Mouse (Mus musculus): ENCODE results near the gene Rnh1. TPM values are rescaled to one million over a fixed set of nuclear protein-coding genes. Genes with fewer than 3 reads are reported as not detected.

The Rnh1 gene
- polyA plus RNA-seq, 2 experiments: 92.3 to 216 TPM

GRCm38 (mm10) chr7:141213133-141213532, 40.5 kb upstream of the Rnh1 start:
- Histone ChIP-seq H3K9me3 (ENCODE audit: control insufficient read depth, low read length) (no peaks in the 10 kb centered on the region), H3K4me3 (replicated peaks; ENCODE audit: low read length) (no peak overlapping the region), H3K4me1 (ENCODE audit: control insufficient read depth, insufficient read depth, low read length) (peaks cover 5% of the 10 kb centered on the region; the same call in 1 of the 2 replicates), H3K36me3 (ENCODE audit: control insufficient read depth, insufficient read depth, low read length) (peaks cover 10% of the 10 kb centered on the region), H3K27me3 (ENCODE audit: control insufficient read depth, insufficient read depth, low read length) (no peaks in the 10 kb centered on the region), H3K9ac (ENCODE audit: low read depth, low read length, severe bottlenecking) (no peak overlapping the region), H3K4me2 (replicated peaks; ENCODE audit: low read depth, low read length, severe bottlenecking) (no peak overlapping the region), H3K27ac (replicated peaks; ENCODE audit: low read depth, low read length) (no peak overlapping the region)
- 76% methylated on average over 3 of the region's 3 CpGs for WGBS
- DNase-seq (ENCODE audit: low spot score): no peak
- TF ChIP-seq POLR2A (IDR thresholded peaks at IDR 0.05; ENCODE audit: borderline replicate concordance, extremely low read depth, insufficient read depth, insufficient read length): no peak
- ATAC-seq (ENCODE audit: low FRiP score, low read depth): no peak

GRCm38 (mm10) chr7:141210606-141211131, 38.0 kb upstream of the Rnh1 start:
- Histone ChIP-seq H3K9me3 (ENCODE audit: control insufficient read depth, low read length) (no peaks in the 10 kb centered on the region), H3K27ac (replicated peaks; ENCODE audit: low read depth, low read length) (no peak overlapping the region), H3K4me2 (replicated peaks; ENCODE audit: low read depth, low read length, severe bottlenecking) (no peak overlapping the region), H3K36me3 (ENCODE audit: control insufficient read depth, insufficient read depth, low read length) (no peaks in the 10 kb centered on the region), H3K27me3 (ENCODE audit: control insufficient read depth, insufficient read depth, low read length) (no peaks in the 10 kb centered on the region), H3K4me3 (replicated peaks; ENCODE audit: low read length) (no peak overlapping the region), H3K9ac (ENCODE audit: low read depth, low read length, severe bottlenecking) (no peak overlapping the region), H3K4me1 (ENCODE audit: control insufficient read depth, insufficient read depth, low read length) (no peaks in the 10 kb centered on the region)
- DNase-seq (ENCODE audit: low spot score) (no peak), ATAC-seq (ENCODE audit: low FRiP score, low read depth) (no peak)
- WGBS: 84% methylated on average over 14 of the region's 14 CpGs
- no peak for TF ChIP-seq POLR2A (IDR thresholded peaks at IDR 0.05; ENCODE audit: borderline replicate concordance, extremely low read depth, insufficient read depth, insufficient read length)

- H3K27me3 ChIP-seq (ENCODE audit: control insufficient read depth, insufficient read depth, low read length): no peaks in the 10 kb centered on the region
- no peak overlapping the region for H3K9ac ChIP-seq (ENCODE audit: low read depth, low read length, severe bottlenecking)
- no peaks in the 10 kb centered on the region for H3K4me1 ChIP-seq (ENCODE audit: control insufficient read depth, insufficient read depth, low read length)
- no peak overlapping the region for H3K27ac ChIP-seq (replicated peaks; ENCODE audit: low read depth, low read length)
- no peaks in the 10 kb centered on the region for H3K36me3 ChIP-seq (ENCODE audit: control insufficient read depth, insufficient read depth, low read length)
- no peak for ATAC-seq (ENCODE audit: low FRiP score, low read depth)
- WGBS: 73% methylated on average over 12 of the region's 12 CpGs
- TF ChIP-seq POLR2A (IDR thresholded peaks at IDR 0.05; ENCODE audit: borderline replicate concordance, extremely low read depth, insufficient read depth, insufficient read length): no peak
- H3K4me3 ChIP-seq (replicated peaks; ENCODE audit: low read length): no peak overlapping the region
- no peak overlapping the region for H3K4me2 ChIP-seq (replicated peaks; ENCODE audit: low read depth, low read length, severe bottlenecking)
- DNase-seq (ENCODE audit: low spot score): no peak
- no peaks in the 10 kb centered on the region for H3K9me3 ChIP-seq (ENCODE audit: control insufficient read depth, low read length)
These were observed 37.5 kb upstream of the Rnh1 start for GRCm38 (mm10) chr7:141210137-141210536.

GRCm38 (mm10) chr7:141209526-141209925, 36.9 kb upstream of the Rnh1 start:
- no peak overlapping the region for H3K27ac ChIP-seq (replicated peaks; ENCODE audit: low read depth, low read length)
- H3K4me1 ChIP-seq (ENCODE audit: control insufficient read depth, insufficient read depth, low read length): no peaks in the 10 kb centered on the region
- ATAC-seq (ENCODE audit: low FRiP score, low read depth): no peak
- no peak overlapping the region for H3K4me2 ChIP-seq (replicated peaks; ENCODE audit: low read depth, low read length, severe bottlenecking)
- DNase-seq (ENCODE audit: low spot score): no peak
- no peak overlapping the region for H3K9ac ChIP-seq (ENCODE audit: low read depth, low read length, severe bottlenecking)
- no peak overlapping the region for H3K4me3 ChIP-seq (replicated peaks; ENCODE audit: low read length)
- TF ChIP-seq POLR2A (IDR thresholded peaks at IDR 0.05; ENCODE audit: borderline replicate concordance, extremely low read depth, insufficient read depth, insufficient read length): no peak
- no peaks in the 10 kb centered on the region for H3K36me3 ChIP-seq (ENCODE audit: control insufficient read depth, insufficient read depth, low read length)
- WGBS: 79% methylated on average over 3 of the region's 3 CpGs
- no peaks in the 10 kb centered on the region for H3K27me3 ChIP-seq (ENCODE audit: control insufficient read depth, insufficient read depth, low read length)
- no peaks in the 10 kb centered on the region for H3K9me3 ChIP-seq (ENCODE audit: control insufficient read depth, low read length)

GRCm38 (mm10) chr7:141206182-141206937, 33.7 kb upstream of the Rnh1 start:
- WGBS: 90% methylated on average over 18 of the region's 18 CpGs
- H3K36me3 ChIP-seq (ENCODE audit: control insufficient read depth, insufficient read depth, low read length): no peaks in the 10 kb centered on the region
- no peaks in the 10 kb centered on the region for H3K4me1 ChIP-seq (ENCODE audit: control insufficient read depth, insufficient read depth, low read length)
- H3K4me3 ChIP-seq (replicated peaks; ENCODE audit: low read length): no peak overlapping the region
- no peak for TF ChIP-seq POLR2A (IDR thresholded peaks at IDR 0.05; ENCODE audit: borderline replicate concordance, extremely low read depth, insufficient read depth, insufficient read length)
- no peaks in the 10 kb centered on the region for H3K27me3 ChIP-seq (ENCODE audit: control insufficient read depth, insufficient read depth, low read length)
- no peaks in the 10 kb centered on the region for H3K9me3 ChIP-seq (ENCODE audit: control insufficient read depth, low read length)
- ATAC-seq (ENCODE audit: low FRiP score, low read depth) (no peak), DNase-seq (ENCODE audit: low spot score) (no peak)
- no peak overlapping the region for H3K4me2 ChIP-seq (replicated peaks; ENCODE audit: low read depth, low read length, severe bottlenecking)
- H3K9ac ChIP-seq (ENCODE audit: low read depth, low read length, severe bottlenecking): no peak overlapping the region
- H3K27ac ChIP-seq (replicated peaks; ENCODE audit: low read depth, low read length): no peak overlapping the region

All from limb, embryonic 14.5 days (tissue).